Mouse (Mus musculus) heart, adult 11 months (tissue): Measurements from ENCODE around the gene Madd.
"Not testable (repeated sequence)": the region's sequence is repeated elsewhere in the genome, so short reads cannot be mapped to it uniquely, and the experiment has no call there.

Experiments used
- DNase-seq: peaks from one replicate; pipeline ENCODE4 v3.0.0; 2022

The Madd gene

GRCm38 (mm10) chr2:91121497-91121896 is 62.1 kb downstream of the Madd start:
- DNase-seq = no peak

GRCm38 (mm10) chr2:91121011-91121410 is 62.6 kb downstream of the Madd start:
- no peak for DNase-seq

- peak; percentile 93 for DNase-seq
Measured at GRCm38 (mm10) chr2:91120261-91120671, 63.4 kb downstream of the Madd start.

- peak; percentile 94 for DNase-seq
Measured at GRCm38 (mm10) chr2:91119551-91119950, 64.1 kb downstream of the Madd start.

GRCm38 (mm10) chr2:91119061-91119460 is 64.6 kb downstream of the Madd start:
- DNase-seq = peak; percentile 91

- peak; percentile 98 for DNase-seq
Measured at GRCm38 (mm10) chr2:91118647-91119046, 65.0 kb downstream of the Madd start.

- peak; percentile 96 for DNase-seq
Measured at GRCm38 (mm10) chr2:91117585-91118275, 65.9 kb downstream of the Madd start, which contains the start of gene Mybpc3. Gene Mybpc3, plus strand, starts transcription at chr2:91118144.

GRCm38 (mm10) chr2:91116842-91117241 is 66.8 kb downstream of the Madd start:
- no peak for DNase-seq

GRCm38 (mm10) chr2:91115578-91115970 is 68.1 kb downstream of the Madd start:
- DNase-seq = no peak

GRCm38 (mm10) chr2:91114781-91115577 is 68.7 kb downstream of the Madd start:
- DNase-seq = peak; percentile 98

GRCm38 (mm10) chr2:91113852-91114251 is 69.8 kb downstream of the Madd start:
- no peak for DNase-seq

GRCm38 (mm10) chr2:91113334-91113733 is 70.3 kb downstream of the Madd start:
- no peak for DNase-seq

GRCm38 (mm10) chr2:91112491-91112890 is 71.1 kb downstream of the Madd start:
- no peak for DNase-seq

- not testable (repeated sequence) for DNase-seq
Measured at GRCm38 (mm10) chr2:91111832-91112231, 71.8 kb downstream of the Madd start.

- DNase-seq = no peak
Measured at GRCm38 (mm10) chr2:91110429-91110828, 73.2 kb downstream of the Madd start.

- DNase-seq = no peak
Measured at GRCm38 (mm10) chr2:91109807-91110385, 73.7 kb downstream of the Madd start.

GRCm38 (mm10) chr2:91109241-91109640 is 74.4 kb downstream of the Madd start:
- no peak for DNase-seq

GRCm38 (mm10) chr2:91108156-91108555 is 75.5 kb downstream of the Madd start:
- DNase-seq = no peak

- peak; percentile 96 for DNase-seq
Measured at GRCm38 (mm10) chr2:91101124-91101740, 82.4 kb downstream of the Madd start.

GRCm38 (mm10) chr2:91098156-91098555 is 85.5 kb downstream of the Madd start:
- no peak for DNase-seq

GRCm38 (mm10) chr2:91097015-91097414 is 86.6 kb downstream of the Madd start:
- DNase-seq = no peak

GRCm38 (mm10) chr2:91096524-91096923 is 87.1 kb downstream of the Madd start:
- DNase-seq = peak; percentile 99

- no peak for DNase-seq
Measured at GRCm38 (mm10) chr2:91090827-91091226, 92.8 kb downstream of the Madd start.
